Mouse (Mus musculus) lung, postnatal 14 days (tissue): ENCODE data around the gene Rbbp5.
"Not testable (repeated sequence)": the region's sequence is repeated elsewhere in the genome, so short reads cannot be mapped to it uniquely, and the experiment has no call there.

ENCODE experiments used
- DNase-seq: peaks from one replicate; pipeline ENCODE4 v3.0.0; 2021

The Rbbp5 gene

GRCm38 (mm10) chr1:132476928-132477691, at the start of gene Rbbp5:
Rbbp5 (plus strand) TSS chr1:132477365.
- DNase-seq = peak; percentile 91

GRCm38 (mm10) chr1:132430818-132431217, 46.3 kb upstream of the Rbbp5 start:
- DNase-seq = no peak

- peak; percentile 21 for DNase-seq
These were observed 45.4 kb upstream of the Rbbp5 start for GRCm38 (mm10) chr1:132431716-132432115.

- DNase-seq = no peak
These were observed 43.8 kb upstream of the Rbbp5 start for GRCm38 (mm10) chr1:132433349-132433748.

- no peak for DNase-seq
These were observed 43.1 kb upstream of the Rbbp5 start for GRCm38 (mm10) chr1:132434032-132434431.

- DNase-seq = no peak
These were observed 40.7 kb upstream of the Rbbp5 start for GRCm38 (mm10) chr1:132436320-132436958.

- no peak for DNase-seq
These were observed 40.2 kb upstream of the Rbbp5 start for GRCm38 (mm10) chr1:132436960-132437359.

GRCm38 (mm10) chr1:132437389-132437788, 39.8 kb upstream of the Rbbp5 start:
- DNase-seq = no peak

- no peak for DNase-seq
These were observed 36.2 kb upstream of the Rbbp5 start for GRCm38 (mm10) chr1:132440896-132441435.

GRCm38 (mm10) chr1:132449742-132450141, 27.4 kb upstream of the Rbbp5 start:
- no peak for DNase-seq

GRCm38 (mm10) chr1:132464651-132465050, 12.5 kb upstream of the Rbbp5 start:
- no peak for DNase-seq

GRCm38 (mm10) chr1:132468926-132469325, 8.2 kb upstream of the Rbbp5 start:
- DNase-seq = peak; percentile 24

- DNase-seq = no peak
These were observed 7.6 kb upstream of the Rbbp5 start for GRCm38 (mm10) chr1:132469519-132469918.

GRCm38 (mm10) chr1:132470031-132470430, 7.1 kb upstream of the Rbbp5 start:
- not testable (repeated sequence) for DNase-seq

GRCm38 (mm10) chr1:132471032-132471431, 6.1 kb upstream of the Rbbp5 start:
- DNase-seq = no peak

GRCm38 (mm10) chr1:132471499-132471898, 5.7 kb upstream of the Rbbp5 start:
- no peak for DNase-seq

GRCm38 (mm10) chr1:132472537-132472936, 4.6 kb upstream of the Rbbp5 start:
- no peak for DNase-seq

- no peak for DNase-seq
These were observed 2.7 kb upstream of the Rbbp5 start for GRCm38 (mm10) chr1:132474496-132474895.

- DNase-seq = no peak
These were observed 614 bp upstream of the Rbbp5 start for GRCm38 (mm10) chr1:132476575-132476927.

GRCm38 (mm10) chr1:132479438-132479837, 2.3 kb downstream of the Rbbp5 start:
- DNase-seq = no peak

GRCm38 (mm10) chr1:132481619-132482018, 4.5 kb downstream of the Rbbp5 start:
- DNase-seq = no peak

GRCm38 (mm10) chr1:132483234-132483633, 6.1 kb downstream of the Rbbp5 start:
- DNase-seq = no peak

GRCm38 (mm10) chr1:132483759-132484158, 6.6 kb downstream of the Rbbp5 start:
- DNase-seq = no peak

- DNase-seq = no peak
These were observed 23.4 kb downstream of the Rbbp5 start for GRCm38 (mm10) chr1:132500535-132500934.
